Mouse (Mus musculus) neural tube, embryonic 13.5 days (tissue): ENCODE data around the gene Col4a3. TPM values are rescaled to one million over a fixed set of nuclear protein-coding genes. Genes with fewer than 3 reads are reported as not detected.

Source experiments
- ATAC-seq: fragments of 200-750 bp; cut with Nextera tagmentation; 2 replicates; pipeline ENCODE4 v1.8.0; 2017; ENCODE audit warnings: low read depth, mild to moderate bottlenecking, moderate TSS enrichment, moderate library complexity
- H3K27ac ChIP-seq: fragments of 300-500 bp; sonication (generic); replicated peaks from 2 replicates; pipeline ENCODE4 v1.5.1; 2015; ENCODE audit warnings: moderate library complexity, mild to moderate bottlenecking, inconsistent platforms
- H3K27me3 ChIP-seq: fragments of 300-500 bp; sonication (generic); 2 replicates; pipeline ENCODE4 v1.6.1; 2015; ENCODE audit warnings: mild to moderate bottlenecking, inconsistent platforms
- H3K36me3 ChIP-seq: fragments of 300-500 bp; sonication (generic); 2 replicates; pipeline ENCODE4 v1.6.1; 2015; ENCODE audit warnings: mild to moderate bottlenecking, inconsistent platforms
- H3K4me1 ChIP-seq: fragments of 300-500 bp; sonication (generic); replicated peaks from 2 replicates; pipeline ENCODE4 v1.6.1; 2015; ENCODE audit warnings: inconsistent platforms
- H3K4me2 ChIP-seq: fragments of 300-500 bp; sonication (generic); 2 replicates; pipeline ENCODE4 v1.6.1; 2015; ENCODE audit warnings: inconsistent platforms, mild to moderate bottlenecking, moderate library complexity
- H3K4me3 ChIP-seq: fragments of 300-500 bp; sonication (generic); 2 replicates; pipeline ENCODE4 v1.5.1; 2015; ENCODE audit warnings: mild to moderate bottlenecking, inconsistent platforms
- H3K9ac ChIP-seq: fragments of 300-500 bp; sonication (generic); 2 replicates; pipeline ENCODE4 v1.6.1; 2015; ENCODE audit warnings: moderate library complexity, mild to moderate bottlenecking, inconsistent platforms
- H3K9me3 ChIP-seq: fragments of 300-500 bp; sonication (generic); 2 replicates; pipeline ENCODE4 v1.6.1; 2016; ENCODE audit warnings: inconsistent platforms
- WGBS: fragments of 180-500 bp; shearing (Covaris S2); methylation state at CpG from one replicate; pipeline ENCODE4 v1.1.7; 2015; 5-methylcytosine and 5-hydroxymethylcytosine counted together
- polyA plus RNA-seq: library from polyadenylated mRNA; unstranded; fragments of >200 nt; fragmentation: Nextera tagmentation; extraction: Ambion mirVana; gene quantifications from 2 replicates; pipeline ENCODE4 v1.2.1, GENCODE M21; 2015

Gene Col4a3
- polyA plus RNA-seq, 1 experiment from 2014 or later = 0.27 TPM

- 36% methylated on average over 18 of the region's 18 CpGs for WGBS
- peak overlapping the region; percentile 17 for H3K4me3 ChIP-seq
- ATAC-seq = no peak
Observed at GRCm38 (mm10) chr1:82641316-82641987, 54.7 kb downstream of the Col4a3 start.

GRCm38 (mm10) chr1:82647989-82648388 lies 61.3 kb downstream of the Col4a3 start:
- H3K4me1 ChIP-seq = no peaks in the 10 kb centered on the region
- H3K27ac ChIP-seq = no peak overlapping the region
- H3K4me3 ChIP-seq = no peak overlapping the region
- no peak for ATAC-seq
- 76% methylated on average over 10 of the region's 10 CpGs for WGBS
- no peak overlapping the region for H3K4me2 ChIP-seq
- no peaks in the 10 kb centered on the region for H3K9me3 ChIP-seq
- no peak overlapping the region for H3K9ac ChIP-seq
- H3K27me3 ChIP-seq = no peaks in the 10 kb centered on the region
- H3K36me3 ChIP-seq = no peaks in the 10 kb centered on the region

More at GRCm38 (mm10) chr1:82641316-82641987, 54.7 kb downstream of the Col4a3 start:
- no peaks in the 10 kb centered on the region for H3K9me3 ChIP-seq
- no peaks in the 10 kb centered on the region; the same call in 1 of the 2 replicates for H3K4me1 ChIP-seq
- H3K27ac ChIP-seq = no peak overlapping the region
- H3K4me2 ChIP-seq = peak overlapping the region; percentile 47
- no peaks in the 10 kb centered on the region for H3K36me3 ChIP-seq
- H3K27me3 ChIP-seq = no peaks in the 10 kb centered on the region
- no peak overlapping the region for H3K9ac ChIP-seq

GRCm38 (mm10) chr1:82650868-82651267 lies 64.1 kb downstream of the Col4a3 start:
- WGBS = 68% methylated on average over 4 of the region's 4 CpGs

GRCm38 (mm10) chr1:82654046-82654445 lies 67.3 kb downstream of the Col4a3 start:
- Histone ChIP-seq H3K27me3 (no peaks in the 10 kb centered on the region), H3K4me2 (no peak overlapping the region), H3K27ac (no peak overlapping the region), H3K9me3 (no peaks in the 10 kb centered on the region), H3K36me3 (no peaks in the 10 kb centered on the region), H3K4me1 (no peaks in the 10 kb centered on the region), H3K4me3 (no peak overlapping the region), H3K9ac (no peak overlapping the region)
- ATAC-seq = no peak
- 55% methylated on average over 7 of the region's 7 CpGs for WGBS

More at GRCm38 (mm10) chr1:82650868-82651267, 64.1 kb downstream of the Col4a3 start:
- no peak overlapping the region for H3K9ac ChIP-seq
- no peak overlapping the region for H3K27ac ChIP-seq
- no peak overlapping the region for H3K4me2 ChIP-seq
- no peaks in the 10 kb centered on the region for H3K4me1 ChIP-seq
- H3K9me3 ChIP-seq = no peaks in the 10 kb centered on the region
- no peaks in the 10 kb centered on the region for H3K27me3 ChIP-seq
- no peak for ATAC-seq
- no peaks in the 10 kb centered on the region for H3K36me3 ChIP-seq
- no peak overlapping the region for H3K4me3 ChIP-seq

GRCm38 (mm10) chr1:82656452-82656851 lies 69.7 kb downstream of the Col4a3 start:
- Histone ChIP-seq H3K4me3 (no peak overlapping the region), H3K36me3 (no peaks in the 10 kb centered on the region), H3K4me1 (no peaks in the 10 kb centered on the region; the same call in 1 of the 2 replicates), H3K4me2 (peak overlapping the region; percentile 22; the same call in 1 of the 2 replicates), H3K9ac (no peak overlapping the region), H3K27me3 (no peaks in the 10 kb centered on the region), H3K27ac (peak overlapping the region; percentile 61), H3K9me3 (no peaks in the 10 kb centered on the region)
- 30% methylated on average over 3 of the region's 3 CpGs for WGBS
- peak; percentile 84 for ATAC-seq

- H3K9ac ChIP-seq = no peak overlapping the region
- H3K9me3 ChIP-seq = no peaks in the 10 kb centered on the region
- H3K4me2 ChIP-seq = no peak overlapping the region
- H3K27ac ChIP-seq = no peak overlapping the region
- H3K4me3 ChIP-seq = no peak overlapping the region
- 86% methylated on average over 2 of the region's 2 CpGs for WGBS
- H3K4me1 ChIP-seq = peaks cover 10% of the 10 kb centered on the region
- H3K27me3 ChIP-seq = no peaks in the 10 kb centered on the region
- no peak for ATAC-seq
- no peaks in the 10 kb centered on the region for H3K36me3 ChIP-seq
Observed at GRCm38 (mm10) chr1:82662269-82662668, 75.5 kb downstream of the Col4a3 start.

- Histone ChIP-seq H3K4me1 (peaks cover 10% of the 10 kb centered on the region), H3K36me3 (no peaks in the 10 kb centered on the region), H3K27ac (no peak overlapping the region), H3K27me3 (no peaks in the 10 kb centered on the region), H3K9ac (no peak overlapping the region), H3K4me2 (no peak overlapping the region), H3K9me3 (no peaks in the 10 kb centered on the region), H3K4me3 (no peak overlapping the region)
- 12% methylated on average over 2 of the region's 2 CpGs for WGBS
- no peak for ATAC-seq
Observed at GRCm38 (mm10) chr1:82663522-82663921, 76.8 kb downstream of the Col4a3 start.

- 89% methylated on average over 5 of the region's 5 CpGs for WGBS
- no peak overlapping the region for H3K4me3 ChIP-seq
- no peak for ATAC-seq
Observed at GRCm38 (mm10) chr1:82686328-82686727, 99.6 kb downstream of the Col4a3 start.

GRCm38 (mm10) chr1:82686866-82687265 lies 100.1 kb downstream of the Col4a3 start:
- H3K27me3 ChIP-seq = no peaks in the 10 kb centered on the region
- 83% methylated on average over 2 of the region's 2 CpGs for WGBS
- no peak overlapping the region for H3K4me2 ChIP-seq
- no peaks in the 10 kb centered on the region for H3K36me3 ChIP-seq
- H3K9me3 ChIP-seq = no peaks in the 10 kb centered on the region
- no peak overlapping the region for H3K4me3 ChIP-seq
- no peak overlapping the region for H3K9ac ChIP-seq
- ATAC-seq = no peak
- H3K27ac ChIP-seq = no peak overlapping the region
- H3K4me1 ChIP-seq = no peaks in the 10 kb centered on the region; the same call in 1 of the 2 replicates

More at GRCm38 (mm10) chr1:82686328-82686727, 99.6 kb downstream of the Col4a3 start:
- Histone ChIP-seq H3K27me3 (no peaks in the 10 kb centered on the region), H3K36me3 (no peaks in the 10 kb centered on the region), H3K9ac (no peak overlapping the region), H3K4me1 (no peaks in the 10 kb centered on the region; the same call in 1 of the 2 replicates), H3K4me2 (no peak overlapping the region), H3K9me3 (no peaks in the 10 kb centered on the region), H3K27ac (no peak overlapping the region)

- no peak overlapping the region for H3K9ac ChIP-seq
- 50% methylated on average over 6 of the region's 6 CpGs for WGBS
- H3K27me3 ChIP-seq = no peaks in the 10 kb centered on the region
- no peaks in the 10 kb centered on the region; the same call in 1 of the 2 replicates for H3K4me1 ChIP-seq
- no peak overlapping the region for H3K27ac ChIP-seq
- H3K4me3 ChIP-seq = no peak overlapping the region
- no peak overlapping the region for H3K4me2 ChIP-seq
- no peaks in the 10 kb centered on the region for H3K9me3 ChIP-seq
- no peaks in the 10 kb centered on the region for H3K36me3 ChIP-seq
- no peak for ATAC-seq
Observed at GRCm38 (mm10) chr1:82687931-82688330, 101.2 kb downstream of the Col4a3 start.

- no peak overlapping the region for H3K4me3 ChIP-seq
- no peaks in the 10 kb centered on the region for H3K27me3 ChIP-seq
- H3K4me2 ChIP-seq = no peak overlapping the region
- no peaks in the 10 kb centered on the region for H3K36me3 ChIP-seq
- H3K9me3 ChIP-seq = no peaks in the 10 kb centered on the region
- ATAC-seq = no peak
- WGBS = 62% methylated on average over 3 of the region's 3 CpGs
- no peak overlapping the region for H3K27ac ChIP-seq
- H3K9ac ChIP-seq = no peak overlapping the region
- no peaks in the 10 kb centered on the region for H3K4me1 ChIP-seq
Observed at GRCm38 (mm10) chr1:82695915-82696314, 109.2 kb downstream of the Col4a3 start.

GRCm38 (mm10) chr1:82717816-82718512 lies 131.2 kb downstream of the Col4a3 start:
- ATAC-seq = no peak
- H3K27me3 ChIP-seq = peaks cover 31% of the 10 kb centered on the region
- H3K36me3 ChIP-seq = no peaks in the 10 kb centered on the region
- H3K9ac ChIP-seq = no peak overlapping the region
- no peak overlapping the region for H3K4me3 ChIP-seq
- no peaks in the 10 kb centered on the region for H3K4me1 ChIP-seq
- no peak overlapping the region for H3K4me2 ChIP-seq
- whole genome bisulfite sequencing = 85% methylated on average over 9 of the region's 9 CpGs
- no peak overlapping the region for H3K27ac ChIP-seq
- H3K9me3 ChIP-seq = no peaks in the 10 kb centered on the region
